Mouse (Mus musculus) frontal cortex, postnatal 36 days (tissue): Measurements from ENCODE around the gene Mcm2.

Experiments
- DNase-seq, 2 experiments: peaks; one replicate each; pipeline ENCODE4 v3.0.0; 2022; ENCODE audit warnings: low spot score in 2 of 2

Gene Mcm2

DNA sequence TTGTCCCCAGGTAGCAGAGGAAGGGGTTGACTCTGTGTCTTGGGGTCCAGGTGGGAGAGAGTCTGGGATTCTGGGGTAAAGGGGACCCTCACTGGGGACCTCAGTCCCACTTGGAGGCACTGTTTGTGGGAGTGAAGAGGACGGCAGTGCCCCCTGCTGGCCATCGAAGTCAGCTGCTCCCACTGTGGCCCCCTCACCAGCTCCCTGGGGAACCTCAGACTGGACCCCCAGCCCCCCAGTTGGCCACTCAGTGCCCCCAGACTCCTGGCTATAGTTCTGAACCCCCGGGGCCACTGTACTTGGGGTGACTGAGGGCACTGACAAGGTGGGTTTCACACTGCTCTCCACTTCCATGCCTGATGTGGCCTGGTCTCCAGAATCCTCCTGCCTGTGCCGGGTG is 49.3 kb downstream of the Mcm2 start:
- DNase-seq = no peak

DNA sequence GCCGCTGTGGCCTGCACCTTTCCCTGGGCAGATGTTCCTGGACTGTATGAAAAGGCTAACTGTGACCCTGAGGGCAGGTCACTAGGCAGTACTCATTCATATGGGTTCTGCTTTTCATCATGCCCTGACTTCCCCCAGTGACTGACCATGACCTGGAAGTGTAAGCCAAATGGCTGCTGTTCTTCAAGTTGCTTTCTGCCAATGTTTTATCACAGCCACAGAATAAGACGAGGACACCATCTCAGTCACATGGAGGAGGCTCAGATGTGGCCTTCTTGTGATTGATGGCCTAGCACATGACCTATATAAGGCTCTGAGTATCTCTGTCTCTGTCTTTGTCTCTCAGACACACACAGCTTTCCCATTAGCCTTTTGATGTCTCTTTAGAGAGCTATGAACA is 51.0 kb downstream of the Mcm2 start:
- DNase-seq = no peak

DNA sequence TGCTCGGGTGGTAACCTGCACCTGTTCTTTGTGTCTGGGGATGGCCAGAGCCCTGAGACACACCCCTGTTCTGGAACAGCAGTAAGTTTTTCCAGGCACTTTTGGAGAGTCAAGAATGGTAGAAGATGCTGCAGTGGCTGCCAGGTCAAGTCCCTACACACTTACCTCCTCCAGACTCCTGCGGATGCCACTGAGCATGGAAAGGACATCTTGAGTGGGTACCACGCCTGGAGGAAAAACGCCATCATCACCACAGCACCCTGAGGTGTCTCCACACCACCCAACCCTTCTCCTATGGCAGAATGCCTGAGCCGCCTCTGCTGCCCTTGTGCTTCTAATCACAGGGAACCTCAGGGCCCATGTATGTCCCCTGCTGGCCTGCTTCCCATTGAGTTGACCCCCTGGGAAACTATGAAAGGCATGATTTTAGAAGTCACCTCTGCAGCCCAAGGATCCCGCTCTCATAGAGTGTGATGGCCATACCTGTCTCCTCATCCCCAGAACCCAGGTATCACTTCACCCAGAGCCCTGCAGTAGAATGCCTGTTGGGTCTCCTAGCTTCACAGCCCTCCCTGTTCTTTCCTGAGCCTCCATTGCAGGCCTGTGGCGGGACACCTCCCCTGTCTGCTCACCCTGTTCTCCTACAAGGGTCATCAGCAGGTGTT is 53.5 kb downstream of the Mcm2 start:
- DNase-seq = no peak

DNA sequence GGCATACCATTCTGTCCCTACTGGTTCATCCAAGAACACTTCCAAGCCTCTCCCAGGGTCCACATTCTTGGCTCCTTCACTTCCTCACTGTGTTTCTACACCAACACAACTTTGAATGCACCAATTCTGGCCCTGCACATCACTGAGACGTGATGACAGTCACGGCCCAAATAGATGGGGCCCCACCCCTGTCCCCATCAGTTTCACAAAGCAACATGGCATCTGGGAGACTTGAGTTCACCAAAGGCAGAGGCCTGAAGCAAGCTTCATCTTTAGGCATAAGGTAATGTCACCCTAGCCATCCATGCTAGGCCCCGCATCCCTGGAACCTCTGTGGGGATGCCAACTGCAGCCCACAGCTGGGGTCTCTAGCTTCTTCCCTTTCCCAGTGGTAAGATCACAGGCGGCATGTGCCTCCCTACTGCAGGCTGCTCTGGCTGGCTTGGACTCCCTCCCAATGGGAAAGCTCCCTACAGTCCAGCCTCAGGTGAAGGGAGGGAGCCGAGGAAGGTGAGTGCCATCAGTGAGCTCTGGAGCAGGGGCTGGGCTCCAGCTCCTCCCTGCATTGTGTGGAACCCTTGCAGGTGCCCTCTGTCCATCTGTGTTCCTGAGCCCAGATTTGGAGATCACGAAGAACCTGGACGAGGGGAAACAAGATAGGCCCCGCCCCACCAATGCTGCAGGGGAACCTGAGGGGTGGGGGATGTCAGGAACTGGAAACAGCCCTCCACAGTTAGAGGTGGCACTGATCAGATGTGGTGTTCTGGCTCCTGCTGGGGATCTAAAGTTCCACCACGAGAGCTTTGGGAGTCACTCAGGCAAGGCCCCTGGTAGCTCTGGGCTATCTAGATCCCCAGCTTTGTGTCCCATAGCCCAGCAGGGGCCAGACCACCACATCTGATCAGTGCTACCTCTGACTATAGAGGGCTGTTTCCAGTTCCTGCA is 54.5 kb downstream of the Mcm2 start:
- DNase-seq = no peak

DNA sequence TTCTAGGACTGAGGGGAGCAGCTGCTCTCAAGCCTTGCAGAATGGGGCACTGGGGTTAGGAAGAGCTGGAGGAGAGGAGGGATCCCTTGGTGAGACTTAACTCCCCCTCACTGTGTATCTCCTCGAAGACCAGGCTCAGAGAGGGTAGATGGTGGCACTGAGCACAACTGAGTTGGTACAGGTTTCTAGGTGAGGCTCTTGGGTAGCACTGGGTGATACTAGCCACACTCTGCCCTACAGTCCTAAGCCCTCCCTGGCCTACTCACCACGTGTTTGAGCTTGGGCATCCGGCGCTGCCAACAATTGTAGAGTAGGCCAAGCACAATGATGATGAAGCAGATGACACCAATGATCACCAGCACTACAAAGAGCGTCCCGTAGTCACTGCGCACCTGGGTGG is 55.3 kb downstream of the Mcm2 start:
- no peak for DNase-seq

DNA sequence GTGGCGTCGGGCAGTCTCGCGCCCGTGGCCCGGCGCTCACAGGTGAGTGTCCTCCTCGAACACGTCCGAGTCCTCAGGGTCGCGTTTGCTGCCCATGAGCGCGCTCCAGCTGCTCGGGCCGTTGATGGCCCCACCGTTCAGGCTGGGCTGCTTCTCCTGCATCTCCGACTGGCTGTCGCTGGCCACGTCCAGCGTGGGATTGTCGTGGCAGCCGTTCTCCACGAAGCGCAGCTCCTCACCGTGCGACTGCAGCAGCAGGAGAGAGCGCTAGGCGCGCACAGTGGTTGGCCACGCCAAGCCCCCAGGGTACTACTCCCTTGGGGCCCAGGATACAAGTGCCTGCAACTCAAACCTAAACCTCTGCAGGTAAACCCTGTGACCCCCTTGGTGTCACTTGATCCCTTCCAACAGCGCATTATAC is 55.8 kb downstream of the Mcm2 start:
- DNase-seq = peak; percentile 52 to 72

DNA sequence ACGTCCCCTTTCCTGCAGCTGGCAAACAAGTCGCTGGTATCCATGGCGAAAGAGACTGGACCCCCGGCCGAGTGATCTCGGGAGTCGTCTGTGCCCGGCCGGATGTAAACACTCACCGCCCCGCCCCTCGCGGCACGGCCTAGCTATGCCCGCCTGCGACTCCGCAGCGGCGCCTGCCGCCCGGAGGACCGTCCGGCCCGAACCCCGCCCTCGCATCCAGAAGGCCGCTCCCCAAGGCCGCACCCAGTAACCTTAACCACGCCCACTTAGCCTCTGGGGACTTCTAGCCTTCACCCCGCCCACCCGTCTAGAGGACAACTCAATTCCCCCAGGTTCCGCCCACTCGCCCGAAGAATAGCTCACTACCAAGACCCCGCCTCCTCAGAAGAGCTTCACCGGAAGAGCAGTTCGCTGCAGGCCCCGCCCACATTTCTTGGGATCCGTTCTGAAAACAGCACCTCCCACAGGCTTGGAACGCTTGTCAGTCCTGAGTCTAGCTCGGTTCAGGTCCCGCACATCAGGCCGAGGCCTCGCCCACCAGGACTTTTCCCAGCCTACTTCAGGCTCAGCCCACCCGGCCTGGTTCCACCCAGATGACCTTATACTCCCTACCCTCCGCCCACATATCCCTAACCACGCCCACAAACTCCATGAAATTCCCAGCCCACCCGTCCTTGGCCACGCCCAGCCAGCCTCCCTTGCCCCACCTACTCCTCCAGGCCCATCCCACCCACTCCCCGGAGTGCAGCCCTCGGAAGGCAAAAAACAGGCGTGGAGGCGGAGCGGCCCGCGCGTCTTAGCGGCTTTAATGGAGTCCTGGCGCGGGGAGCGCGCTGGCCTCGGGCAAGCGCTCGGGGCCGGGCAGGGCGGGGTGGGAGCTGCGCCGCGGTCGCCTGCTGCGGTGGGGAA is 56.5 kb downstream of the Mcm2 start, which contains the start of gene Abtb1:
Gene Abtb1, minus strand, starts transcription at position 204 of the 909 bp plus-strand sequence.
- DNase-seq = peak; percentile 99

DNA sequence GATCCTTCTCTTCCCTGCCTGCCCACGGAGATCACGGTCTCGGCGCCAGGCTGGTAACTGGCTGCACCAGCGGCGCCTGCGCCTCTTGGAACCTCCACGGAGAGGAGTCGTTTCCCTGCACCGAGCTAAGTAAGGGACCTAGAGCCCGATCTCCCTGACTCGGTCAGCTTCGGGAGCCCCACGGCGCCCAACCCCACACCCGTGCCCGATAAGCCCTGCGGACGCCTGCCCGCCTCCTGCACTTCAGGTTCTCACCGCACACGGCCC is 57.1 kb downstream of the Mcm2 start:
- DNase-seq = no peak

DNA sequence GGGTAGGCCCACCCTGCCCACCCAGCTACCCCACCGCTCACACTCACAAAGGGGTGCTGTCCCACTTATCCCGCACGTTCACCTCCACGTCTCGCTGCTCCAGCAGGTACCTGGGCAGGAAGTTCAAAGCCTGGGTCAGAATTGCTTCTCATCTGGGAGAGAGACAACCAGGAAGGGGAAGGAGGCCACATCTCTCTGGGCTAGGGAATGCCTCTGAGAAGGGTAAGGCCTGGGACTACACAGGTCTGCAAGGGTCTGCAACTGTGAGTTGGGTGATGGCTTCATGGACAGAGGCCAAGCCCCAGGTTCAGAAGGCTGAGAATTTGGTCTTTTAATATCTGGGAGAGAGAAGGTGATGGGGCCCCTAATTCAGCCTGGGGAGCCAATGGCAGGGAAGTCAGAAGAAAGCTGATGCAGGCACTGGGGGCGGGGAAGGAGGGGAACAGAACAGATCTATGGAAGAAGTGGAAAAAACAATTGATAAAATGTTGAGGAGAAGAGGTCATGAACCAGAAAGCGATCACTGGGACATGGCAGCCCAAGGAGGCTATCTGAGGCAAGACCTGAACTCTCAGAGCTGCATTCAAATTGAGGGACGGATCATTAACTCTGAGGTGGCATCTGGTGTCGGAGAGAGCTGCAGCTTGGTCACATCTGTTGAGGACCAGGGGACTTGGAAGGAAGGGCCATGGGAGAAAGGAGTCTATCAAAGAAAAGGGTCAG is 57.6 kb downstream of the Mcm2 start:
- no peak for DNase-seq

DNA sequence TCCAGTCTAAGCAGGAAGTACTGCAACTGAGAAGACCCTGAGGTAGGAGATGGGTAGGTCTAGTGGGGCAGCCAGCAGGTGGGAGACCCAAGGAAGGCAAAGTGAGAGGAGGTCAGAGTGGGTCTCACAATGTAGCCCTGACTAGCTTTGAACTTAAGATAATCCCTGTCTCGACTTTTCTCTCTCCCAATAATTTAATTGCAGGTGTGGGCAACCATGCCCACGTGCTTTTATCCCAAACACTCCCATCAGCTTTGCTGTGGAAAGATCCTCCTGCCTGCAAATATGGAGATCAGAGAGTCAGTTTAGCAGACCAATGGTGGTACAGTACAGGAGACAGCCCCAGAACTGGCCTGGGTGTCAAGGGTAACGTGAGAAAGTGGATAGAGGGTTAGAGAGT is 58.4 kb downstream of the Mcm2 start:
- DNase-seq = no peak

DNA sequence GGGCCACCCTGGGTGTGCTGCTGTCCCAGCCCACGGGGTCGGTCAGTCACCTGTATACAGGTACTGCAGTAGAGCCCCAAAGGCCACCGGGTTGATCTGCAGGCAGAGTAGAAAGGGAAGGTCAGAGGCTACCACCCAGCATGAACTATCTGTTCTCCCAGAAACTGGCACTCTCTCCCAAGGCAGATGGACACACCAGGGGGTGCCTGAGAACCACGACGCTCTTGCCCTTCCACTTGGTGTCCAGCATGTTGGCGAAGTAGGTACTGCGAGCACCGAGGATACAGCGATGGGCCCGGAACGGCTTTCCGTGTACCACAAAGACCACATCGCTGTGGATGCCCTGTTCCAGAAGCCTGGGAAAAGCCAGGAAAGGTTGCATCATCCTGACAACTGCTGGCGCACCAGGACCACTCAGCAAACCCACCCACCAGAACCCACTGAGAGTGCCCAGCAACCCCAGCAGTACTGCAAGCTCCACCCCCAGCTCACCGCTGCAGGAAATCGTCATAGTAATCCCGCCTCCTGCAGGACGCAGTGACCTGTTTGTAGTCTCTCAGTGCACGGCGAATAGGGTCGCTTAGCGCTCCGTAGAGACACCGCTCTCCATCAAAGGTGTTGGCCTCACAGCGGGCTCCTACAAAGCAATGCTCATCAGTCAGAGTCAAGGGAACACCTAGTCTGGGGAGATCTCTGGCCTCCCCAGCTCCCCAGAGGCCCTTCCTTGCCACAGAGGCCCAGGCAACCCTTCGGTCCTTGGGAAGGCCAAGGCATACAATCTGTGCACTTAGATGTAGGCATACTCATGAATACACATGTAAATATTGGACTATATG is 59.2 kb downstream of the Mcm2 start:
- DNase-seq = no peak

DNA sequence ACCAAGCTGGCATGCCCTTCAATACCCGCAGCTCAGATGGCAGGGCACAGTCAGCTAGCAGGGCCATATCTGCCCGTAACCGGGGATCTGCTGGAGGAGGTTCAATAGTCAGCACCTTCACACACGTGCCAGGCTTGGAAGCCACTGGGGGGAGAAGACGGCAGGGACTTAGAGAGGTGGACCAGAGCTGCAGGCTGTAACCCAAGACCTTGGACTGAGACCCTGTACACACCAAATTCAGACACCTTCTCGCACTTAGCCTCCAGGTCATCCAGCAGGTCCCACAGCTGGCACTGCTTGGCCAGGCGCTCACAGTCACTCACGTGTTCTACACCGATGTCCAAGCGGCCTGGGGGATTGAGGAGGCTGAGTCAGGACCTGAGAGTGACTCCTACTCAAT is 60.0 kb downstream of the Mcm2 start:
- no peak for DNase-seq

DNA sequence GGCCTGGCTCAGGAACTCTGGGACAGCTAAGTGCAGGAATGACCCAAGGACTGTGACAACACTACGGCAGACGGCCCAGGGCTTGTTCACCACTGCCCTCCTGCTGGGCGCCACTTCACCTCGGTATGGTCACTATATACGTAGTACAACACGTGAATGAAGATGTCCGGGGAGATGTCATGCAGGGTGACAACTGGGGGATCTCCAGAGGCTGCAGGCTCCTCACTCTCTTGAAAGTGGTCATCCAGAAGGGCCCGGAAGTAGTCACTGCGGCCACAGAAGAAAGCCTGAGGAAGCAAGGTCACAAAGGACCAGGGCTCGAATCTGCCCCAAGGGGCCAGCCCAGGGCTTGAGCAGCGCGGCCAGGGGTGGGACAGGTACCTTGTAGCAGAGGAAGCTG is 60.6 kb downstream of the Mcm2 start:
- no peak for DNase-seq

DNA sequence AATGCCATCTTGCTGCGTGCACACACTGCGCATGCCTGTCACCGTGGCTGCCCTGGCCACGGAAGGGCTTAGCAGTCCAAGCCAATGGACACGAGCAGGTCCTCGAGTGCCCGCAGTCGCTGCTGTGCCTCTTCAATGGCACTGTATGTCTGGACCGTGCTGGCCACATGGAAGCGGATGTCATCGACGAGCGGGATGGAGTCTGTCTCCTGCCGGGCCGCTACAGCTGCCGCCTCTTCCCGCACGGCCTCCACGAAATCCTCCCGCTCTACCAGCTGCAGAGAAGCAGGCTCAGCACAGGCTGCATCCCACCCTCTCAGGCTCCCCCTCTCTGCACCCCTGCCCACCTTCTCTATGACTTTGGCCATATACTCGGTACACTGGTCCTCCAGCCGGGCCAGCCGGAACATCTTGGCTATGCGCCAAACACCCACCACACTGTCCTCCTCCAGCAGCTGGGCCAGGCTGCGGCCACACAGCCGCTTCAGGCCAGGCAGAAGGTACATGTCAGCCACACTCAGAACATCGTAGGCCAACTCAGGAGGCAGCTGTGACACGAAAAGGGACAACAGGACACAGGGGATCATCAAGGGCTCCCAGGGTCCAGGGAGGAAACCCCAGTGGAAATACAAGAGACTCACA is 62.3 kb downstream of the Mcm2 start:
- DNase-seq = no peak

DNA sequence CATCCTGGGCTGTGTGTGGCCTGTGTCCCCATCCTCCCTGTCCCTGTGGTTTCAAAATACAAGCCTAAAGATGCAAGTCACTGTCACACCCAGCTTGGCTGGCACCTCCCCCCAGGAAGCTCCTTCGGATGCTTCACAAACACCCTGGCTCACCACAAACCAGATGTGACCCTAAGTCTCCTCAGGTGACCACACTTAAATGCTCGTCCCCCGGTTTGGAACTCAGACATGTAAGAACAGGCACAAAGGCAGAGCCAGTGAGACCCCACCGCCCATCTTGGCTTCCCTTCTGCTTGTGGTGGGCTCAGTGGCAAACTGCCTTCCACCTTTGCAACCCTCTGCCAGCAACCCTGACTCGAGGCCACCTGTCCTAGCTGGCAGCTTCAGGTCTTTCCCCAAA is 63.5 kb downstream of the Mcm2 start:
- DNase-seq = no peak
